Mouse (Mus musculus): ENCODE results near the gene Nt5dc2. TPM values are rescaled to one million over a fixed set of nuclear protein-coding genes. Genes with fewer than 3 reads are reported as not detected.
A peak's percentile ranks its signal among the peaks of the same experiment; 100 is the strongest.

Gene Nt5dc2
- polyA plus RNA-seq, 1 experiment from 2014 or later = 179 TPM

DNA sequence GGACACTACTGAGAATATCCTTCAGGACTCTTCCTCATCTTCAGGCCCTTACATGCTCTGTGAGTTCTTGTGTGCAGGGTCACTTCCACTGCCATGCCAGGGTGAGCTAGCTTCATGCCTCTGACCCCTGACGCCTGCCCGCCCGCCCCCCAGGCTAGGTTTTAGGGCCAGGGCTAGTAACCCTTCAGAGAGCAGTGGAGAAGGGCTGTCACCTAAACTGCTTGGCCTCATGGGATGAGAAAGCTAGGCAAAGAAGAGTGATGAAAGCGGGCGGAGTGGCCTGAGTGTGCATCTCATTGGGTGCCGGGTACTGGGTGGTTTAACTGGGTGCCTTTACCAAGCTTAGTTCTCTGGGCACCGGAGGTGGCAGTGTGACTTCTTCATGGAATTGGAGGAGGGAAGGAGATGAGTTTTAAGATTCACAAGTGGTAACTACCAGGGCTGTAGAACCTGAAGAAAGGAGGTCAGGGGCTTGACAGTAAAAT lies 1.7 kb downstream of the Nt5dc2 start:
- peak overlapping the region; percentile 62 for H3K27ac ChIP-seq (ENCODE audit: low read length)
- H3K27me3 ChIP-seq (ENCODE audit: control insufficient read depth, insufficient read depth, low read depth, low read length) = no peaks in the 10 kb centered on the region
- H3K36me3 ChIP-seq (ENCODE audit: control insufficient read depth, insufficient read depth) = peaks cover 21% of the 10 kb centered on the region
- peak overlapping the region; percentile 92 for H3K4me2 ChIP-seq (ENCODE audit: low read depth, low read length)
- H3K4me3 ChIP-seq (ENCODE audit: low read depth, low read length) = peak overlapping the region; percentile 83
- WGBS (ENCODE audit: insufficient replicate concordance) = 68% methylated on average over 7 of the region's 7 CpGs
- no peak for ATAC-seq (ENCODE audit: low read depth)
- peak overlapping the region; percentile 86 for H3K9ac ChIP-seq (ENCODE audit: low read depth, low read length)
- H3K9me3 ChIP-seq (replicated peaks; ENCODE audit: control insufficient read depth, low read length) = no peaks in the 10 kb centered on the region
- peaks cover 43% of the 10 kb centered on the region for H3K4me1 ChIP-seq (ENCODE audit: control insufficient read depth, low read depth, low read length)

GRCm38 (mm10) chr14:31133023-31133665 lies 2.3 kb downstream of the Nt5dc2 start:
- Histone ChIP-seq H3K4me3 (ENCODE audit: low read depth, low read length) (no peak overlapping the region), H3K9me3 (replicated peaks; ENCODE audit: control insufficient read depth, low read length) (no peaks in the 10 kb centered on the region), H3K27ac (ENCODE audit: low read length) (peak overlapping the region; percentile 62), H3K27me3 (ENCODE audit: control insufficient read depth, insufficient read depth, low read depth, low read length) (no peaks in the 10 kb centered on the region), H3K4me1 (ENCODE audit: control insufficient read depth, low read depth, low read length) (peaks cover 43% of the 10 kb centered on the region), H3K9ac (ENCODE audit: low read depth, low read length) (no peak overlapping the region), H3K36me3 (ENCODE audit: control insufficient read depth, insufficient read depth) (peaks cover 26% of the 10 kb centered on the region), H3K4me2 (ENCODE audit: low read depth, low read length) (peak overlapping the region; percentile 92)
- ATAC-seq (ENCODE audit: low read depth) = peak; percentile 30
- 54% methylated on average over 11 of the region's 11 CpGs for WGBS (ENCODE audit: insufficient replicate concordance)

DNA sequence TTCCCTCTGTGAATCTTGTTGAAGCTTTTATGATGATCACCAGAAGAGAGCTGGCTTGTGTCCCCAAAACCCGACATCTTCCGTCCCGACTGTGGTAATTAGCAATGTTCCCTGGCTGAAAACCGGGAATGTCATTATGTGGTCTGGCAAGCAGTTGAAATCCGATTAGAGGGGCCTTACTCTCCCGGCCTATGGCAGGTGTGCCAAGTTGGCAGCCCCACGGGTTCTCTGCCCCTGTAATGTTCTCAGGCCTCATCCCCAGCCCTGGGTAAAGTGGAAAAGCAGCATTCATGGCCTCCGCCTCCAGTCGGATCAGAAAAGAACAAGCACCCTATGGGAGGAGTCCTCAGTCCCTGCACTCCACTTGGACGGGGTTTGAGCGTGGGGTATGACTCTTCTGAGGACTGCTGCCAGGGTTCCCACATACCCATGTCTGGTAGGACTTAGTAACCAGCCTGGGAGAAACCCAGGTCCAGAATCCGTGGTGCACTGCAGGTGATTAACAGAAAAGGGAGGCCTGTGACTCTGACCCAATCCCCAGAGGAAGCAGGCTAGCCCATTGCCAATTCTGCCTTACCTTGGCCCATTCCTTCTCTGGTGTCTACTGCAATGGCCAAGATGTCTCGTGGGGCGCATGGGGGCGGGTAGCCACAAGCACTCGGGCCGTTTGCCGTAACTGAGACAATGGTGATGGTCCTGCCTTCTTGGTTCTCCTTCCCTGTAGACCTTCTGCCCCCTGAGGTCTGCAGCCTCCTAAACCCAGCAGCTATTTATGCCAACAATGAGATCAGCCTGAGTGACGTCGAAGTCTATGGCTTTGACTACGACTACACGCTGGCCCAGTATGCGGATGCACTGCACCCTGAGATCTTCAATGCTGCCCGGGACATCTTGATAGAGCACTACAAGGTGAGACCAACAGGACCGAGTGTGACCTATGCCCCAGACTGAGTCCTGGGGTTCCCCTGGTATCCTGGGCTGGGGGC lies 3.5 kb downstream of the Nt5dc2 start:
- Histone ChIP-seq H3K4me3 (ENCODE audit: low read depth, low read length) (no peak overlapping the region), H3K4me1 (ENCODE audit: control insufficient read depth, low read depth, low read length) (peaks cover 40% of the 10 kb centered on the region), H3K9ac (ENCODE audit: low read depth, low read length) (no peak overlapping the region), H3K9me3 (replicated peaks; ENCODE audit: control insufficient read depth, low read length) (no peaks in the 10 kb centered on the region), H3K27me3 (ENCODE audit: control insufficient read depth, insufficient read depth, low read depth, low read length) (no peaks in the 10 kb centered on the region), H3K4me2 (ENCODE audit: low read depth, low read length) (no peak overlapping the region), H3K36me3 (ENCODE audit: control insufficient read depth, insufficient read depth) (peaks cover 36% of the 10 kb centered on the region), H3K27ac (ENCODE audit: low read length) (peak overlapping the region; percentile 62; the same call in 1 of the 2 replicates)
- WGBS (ENCODE audit: insufficient replicate concordance) = 84% methylated on average over 25 of the region's 25 CpGs
- ATAC-seq (ENCODE audit: low read depth) = no peak

GRCm38 (mm10) chr14:31135495-31136410 lies 4.9 kb downstream of the Nt5dc2 start:
- ATAC-seq (ENCODE audit: low read depth) = no peak
- Histone ChIP-seq H3K4me3 (ENCODE audit: low read depth, low read length) (no peak overlapping the region), H3K27me3 (ENCODE audit: control insufficient read depth, insufficient read depth, low read depth, low read length) (no peaks in the 10 kb centered on the region), H3K36me3 (ENCODE audit: control insufficient read depth, insufficient read depth) (peaks cover 41% of the 10 kb centered on the region), H3K9me3 (replicated peaks; ENCODE audit: control insufficient read depth, low read length) (no peaks in the 10 kb centered on the region), H3K4me2 (ENCODE audit: low read depth, low read length) (no peak overlapping the region), H3K4me1 (ENCODE audit: control insufficient read depth, low read depth, low read length) (peaks cover 26% of the 10 kb centered on the region), H3K27ac (ENCODE audit: low read length) (no peak overlapping the region), H3K9ac (ENCODE audit: low read depth, low read length) (no peak overlapping the region)
- 90% methylated on average over 34 of the region's 34 CpGs for WGBS (ENCODE audit: insufficient replicate concordance)

DNA sequence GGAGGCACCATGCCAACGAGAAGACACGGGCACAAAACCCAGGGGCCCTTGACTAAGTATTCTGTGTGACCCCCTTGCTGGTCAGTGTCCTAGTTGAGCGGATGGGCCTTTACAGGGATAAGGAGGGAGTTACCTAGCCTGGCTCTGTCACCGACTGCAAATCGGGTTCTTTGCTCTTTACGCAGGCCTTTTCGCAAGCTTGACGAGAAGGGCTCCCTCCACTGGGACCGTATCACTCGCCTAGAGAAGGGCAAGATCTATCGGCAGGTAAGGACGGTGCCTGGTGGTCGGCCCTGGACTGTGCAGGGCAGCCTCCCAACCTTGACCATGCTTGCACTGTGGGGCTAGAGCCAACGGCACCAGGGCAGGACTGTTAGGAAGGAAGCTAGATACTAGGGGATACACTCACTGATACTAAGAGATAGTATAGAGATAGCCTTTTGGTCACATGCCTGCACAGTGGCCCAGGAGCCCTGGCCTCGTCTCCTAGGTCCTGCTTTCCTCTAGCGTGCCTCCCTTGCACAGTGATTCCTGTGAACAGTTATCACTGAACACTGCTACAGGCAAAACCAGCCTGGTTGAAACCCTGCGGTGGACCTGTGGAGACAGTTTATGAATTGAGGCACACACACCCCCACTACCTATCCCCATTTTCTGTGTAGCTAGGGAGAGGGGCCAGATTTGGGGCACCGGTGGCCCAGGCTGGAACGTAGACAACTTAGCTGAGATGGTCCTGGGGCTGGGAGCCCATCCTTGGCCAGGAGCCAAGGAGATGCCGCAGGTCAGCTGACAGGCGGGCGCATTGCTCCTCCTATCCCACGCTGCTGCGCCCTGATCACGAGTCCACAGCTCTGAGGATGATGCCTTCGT lies 5.8 kb downstream of the Nt5dc2 start:
- 83% methylated on average over 26 of the region's 26 CpGs for WGBS (ENCODE audit: insufficient replicate concordance)
- H3K27ac ChIP-seq (ENCODE audit: low read length) = no peak overlapping the region
- H3K36me3 ChIP-seq (ENCODE audit: control insufficient read depth, insufficient read depth) = peaks cover 47% of the 10 kb centered on the region
- H3K9me3 ChIP-seq (replicated peaks; ENCODE audit: control insufficient read depth, low read length) = no peaks in the 10 kb centered on the region
- H3K4me2 ChIP-seq (ENCODE audit: low read depth, low read length) = no peak overlapping the region
- ATAC-seq (ENCODE audit: low read depth) = no peak
- H3K9ac ChIP-seq (ENCODE audit: low read depth, low read length) = no peak overlapping the region
- no peaks in the 10 kb centered on the region for H3K27me3 ChIP-seq (ENCODE audit: control insufficient read depth, insufficient read depth, low read depth, low read length)
- peaks cover 25% of the 10 kb centered on the region for H3K4me1 ChIP-seq (ENCODE audit: control insufficient read depth, low read depth, low read length)
- H3K4me3 ChIP-seq (ENCODE audit: low read depth, low read length) = no peak overlapping the region

- Histone ChIP-seq H3K27me3 (ENCODE audit: control insufficient read depth, insufficient read depth, low read depth, low read length) (no peaks in the 10 kb centered on the region), H3K9me3 (replicated peaks; ENCODE audit: control insufficient read depth, low read length) (no peaks in the 10 kb centered on the region), H3K4me1 (ENCODE audit: control insufficient read depth, low read depth, low read length) (peaks cover 19% of the 10 kb centered on the region), H3K27ac (ENCODE audit: low read length) (no peak overlapping the region), H3K9ac (ENCODE audit: low read depth, low read length) (no peak overlapping the region), H3K36me3 (ENCODE audit: control insufficient read depth, insufficient read depth) (peaks cover 50% of the 10 kb centered on the region), H3K4me3 (ENCODE audit: low read depth, low read length) (no peak overlapping the region), H3K4me2 (ENCODE audit: low read depth, low read length) (no peak overlapping the region)
- 82% methylated on average over 10 of the region's 10 CpGs for WGBS (ENCODE audit: insufficient replicate concordance)
- ATAC-seq (ENCODE audit: low read depth) = no peak
Measured at GRCm38 (mm10) chr14:31137281-31137595, 6.4 kb downstream of the Nt5dc2 start.

DNA sequence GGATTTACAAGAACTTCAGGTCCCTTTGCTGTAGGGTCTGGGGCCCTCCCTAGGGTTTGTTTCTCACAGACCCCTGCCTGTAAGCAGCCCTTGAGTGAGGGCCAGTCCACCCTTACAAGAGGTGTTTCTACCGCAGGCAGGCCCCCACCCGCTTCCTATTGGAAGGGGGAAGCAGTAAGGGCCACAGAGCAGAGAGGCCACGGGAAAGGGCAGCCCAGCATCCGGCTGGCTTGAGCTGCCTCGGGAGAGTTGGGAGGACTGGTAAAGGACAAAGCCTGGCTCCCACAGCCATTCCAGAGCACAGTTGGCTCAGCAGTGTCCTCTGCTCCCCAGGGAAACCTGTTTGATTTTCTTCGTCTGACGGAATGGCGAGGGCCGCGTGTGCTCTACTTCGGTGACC lies 6.9 kb downstream of the Nt5dc2 start:
- Histone ChIP-seq H3K4me3 (ENCODE audit: low read depth, low read length) (no peak overlapping the region), H3K9ac (ENCODE audit: low read depth, low read length) (no peak overlapping the region), H3K36me3 (ENCODE audit: control insufficient read depth, insufficient read depth) (peaks cover 55% of the 10 kb centered on the region), H3K27ac (ENCODE audit: low read length) (no peak overlapping the region), H3K4me1 (ENCODE audit: control insufficient read depth, low read depth, low read length) (peaks cover 13% of the 10 kb centered on the region), H3K9me3 (replicated peaks; ENCODE audit: control insufficient read depth, low read length) (no peaks in the 10 kb centered on the region), H3K27me3 (ENCODE audit: control insufficient read depth, insufficient read depth, low read depth, low read length) (no peaks in the 10 kb centered on the region), H3K4me2 (ENCODE audit: low read depth, low read length) (no peak overlapping the region)
- 76% methylated on average over 11 of the region's 11 CpGs for WGBS (ENCODE audit: insufficient replicate concordance)
- ATAC-seq (ENCODE audit: low read depth) = no peak
